Mouse (Mus musculus) liver, postnatal 0 days (tissue): ENCODE measurements at regions not wholly inside any gene's neighbourhood (a gene's known extent, or its start where the extent isn't known, plus 50 kb on each side); places are given as distances from the start of the nearest gene placed in this dataset.

ENCODE experiments used
- CTCF ChIP-seq: sonication (generic); IDR thresholded peaks from 2 replicates; pipeline ENCODE4 v1.5.1; 2016; ENCODE audit warnings: antibody characterized with exemption, low read depth
- EP300 ChIP-seq: IDR thresholded peaks from 2 replicates; pipeline ENCODE4 v1.6.1; 2016; ENCODE audit warnings: antibody characterized with exemption, low read depth, mild to moderate bottlenecking

GRCm38 (mm10) chr6:32697771-32698270 is 109.8 kb upstream of the Plxna4 start:
- TF ChIP-seq EP300, result no peak
- no peak for TF ChIP-seq CTCF
